Mouse (Mus musculus) adrenal gland, adult 2 months (tissue): ENCODE results near the gene Lsmem1. TPM values are rescaled to one million over a fixed set of nuclear protein-coding genes. Genes with fewer than 3 reads are reported as not detected.
"Not testable (repeated sequence)": the region's sequence is repeated elsewhere in the genome, so short reads cannot be mapped to it uniquely, and the experiment has no call there.

Source experiments
- DNase-seq: peaks from one replicate; pipeline ENCODE4 v3.0.0; 2021
- polyA plus RNA-seq: library from polyadenylated mRNA; depleted of rRNA; stranded (reverse); fragments of >200 nt; gene quantifications from 2 replicates; pipeline ENCODE4 v1.2.3, GENCODE M21; 2012
- total RNA-seq, 2 experiments: library from RNA; stranded (reverse); gene quantifications; 2 replicates each; pipeline ENCODE4 v1.2.3; 2021

Lsmem1 gene
- total and polyA plus RNA-seq, 3 experiments: 0.12 TPM; not detected in 2

DNA sequence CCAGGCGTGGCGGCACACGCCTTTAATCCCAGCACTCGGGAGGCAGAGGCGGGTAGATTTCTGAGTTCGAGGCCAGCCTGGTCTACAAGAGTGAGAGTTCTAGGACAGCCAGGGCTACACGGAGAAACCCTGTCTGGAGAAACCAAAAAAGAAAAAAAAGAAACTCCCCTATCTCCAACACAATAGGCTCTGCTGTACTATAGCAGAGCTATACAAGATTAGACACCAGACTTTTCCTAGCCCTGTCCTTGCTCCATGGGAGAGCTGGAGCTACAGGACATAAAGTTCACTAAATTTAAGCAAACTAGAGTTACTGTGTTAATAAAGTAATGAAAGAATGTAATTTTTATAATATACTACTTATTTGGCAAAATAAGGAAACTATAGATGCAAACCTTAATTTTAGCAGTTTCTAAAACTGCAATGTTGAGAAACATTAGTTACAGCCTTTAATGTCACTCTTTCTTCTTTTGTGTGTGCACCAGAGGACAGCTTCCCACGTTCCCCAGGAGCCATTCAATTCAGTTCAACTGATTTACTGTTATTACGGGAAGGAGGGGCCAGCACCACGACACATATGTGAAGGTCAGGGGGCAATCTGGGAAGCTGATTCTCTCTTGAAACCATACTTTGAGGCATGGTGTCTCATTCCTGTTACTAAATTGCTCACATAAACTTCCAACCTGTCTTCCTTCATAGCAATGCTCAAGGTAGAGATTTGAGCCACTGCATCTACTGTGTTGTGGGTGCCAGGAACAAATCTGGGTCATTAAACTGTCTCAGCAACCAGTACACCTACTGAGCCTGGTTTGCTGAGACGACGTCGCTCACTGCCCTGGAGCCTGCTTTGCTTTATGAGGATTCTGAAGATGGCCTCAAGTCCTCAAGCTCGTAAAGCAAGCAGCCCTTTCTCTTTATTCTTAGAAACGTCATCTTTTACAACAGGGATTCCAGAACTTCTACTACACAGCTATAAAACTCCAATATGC, 15.9 kb upstream of the Lsmem1 start:
- no peak for DNase-seq

- DNase-seq: no peak
Observed at GRCm38 (mm10) chr12:40209049-40209448, 9.8 kb upstream of the Lsmem1 start.

DNA sequence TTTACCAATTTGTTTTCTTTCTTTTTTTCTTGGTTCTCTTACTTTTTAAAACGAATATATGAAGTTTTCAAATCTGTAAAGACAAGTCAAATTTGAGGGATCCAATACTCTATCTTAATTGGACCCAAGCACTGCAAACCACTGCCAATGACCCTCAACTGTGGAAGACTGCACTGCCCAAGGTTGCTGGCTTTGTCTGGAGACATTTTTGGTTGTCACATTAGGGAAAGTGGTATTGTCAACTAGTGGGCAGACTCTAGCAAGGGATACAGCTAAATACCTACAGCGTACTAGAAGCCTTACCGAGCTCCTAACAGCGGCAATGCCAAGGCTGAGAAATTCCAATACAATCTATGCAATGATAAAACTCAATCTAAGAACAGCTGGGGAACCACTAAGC, 8.6 kb upstream of the Lsmem1 start:
- DNase-seq: no peak

DNA sequence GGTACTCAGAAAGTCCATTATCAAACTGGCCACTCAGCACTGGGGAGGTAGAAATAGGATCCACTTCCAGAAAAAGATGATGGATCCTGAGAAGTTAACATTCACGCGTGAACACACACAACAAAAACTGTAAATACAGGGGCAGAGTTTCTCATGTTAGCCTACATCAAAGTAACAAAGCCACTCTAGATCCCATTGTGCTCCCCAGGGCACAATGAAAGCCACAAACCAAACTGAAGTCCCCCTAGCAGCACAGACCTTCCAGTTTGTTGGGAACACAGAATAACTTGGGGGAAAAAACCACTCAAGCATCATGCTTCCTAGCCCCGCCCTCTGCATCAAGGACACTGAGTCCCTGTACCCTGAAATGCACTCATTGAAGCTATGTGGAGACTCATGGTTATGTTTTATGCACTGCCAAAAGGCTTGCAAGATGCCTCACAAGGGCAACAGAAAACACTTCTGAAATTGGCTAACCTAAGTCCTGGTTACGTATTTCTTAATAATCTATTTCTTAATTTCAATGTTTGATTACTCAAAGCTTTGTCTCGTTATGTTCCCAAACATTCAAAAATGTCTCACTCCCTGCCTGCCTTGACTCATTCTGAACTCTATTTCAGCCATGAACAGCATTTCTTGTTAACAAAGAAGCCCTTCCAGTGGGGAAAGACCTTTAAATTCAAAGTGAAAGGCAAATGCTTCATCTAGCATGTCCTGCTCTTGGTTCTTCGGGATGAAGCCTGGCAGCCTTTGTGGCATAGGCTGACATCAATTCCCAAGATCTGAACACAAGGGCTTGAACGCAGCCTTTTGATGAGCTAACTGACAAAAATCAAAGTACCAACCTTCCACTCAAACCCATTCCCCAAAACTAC, 3.1 kb upstream of the Lsmem1 start:
- peak; percentile 57 for DNase-seq

DNA sequence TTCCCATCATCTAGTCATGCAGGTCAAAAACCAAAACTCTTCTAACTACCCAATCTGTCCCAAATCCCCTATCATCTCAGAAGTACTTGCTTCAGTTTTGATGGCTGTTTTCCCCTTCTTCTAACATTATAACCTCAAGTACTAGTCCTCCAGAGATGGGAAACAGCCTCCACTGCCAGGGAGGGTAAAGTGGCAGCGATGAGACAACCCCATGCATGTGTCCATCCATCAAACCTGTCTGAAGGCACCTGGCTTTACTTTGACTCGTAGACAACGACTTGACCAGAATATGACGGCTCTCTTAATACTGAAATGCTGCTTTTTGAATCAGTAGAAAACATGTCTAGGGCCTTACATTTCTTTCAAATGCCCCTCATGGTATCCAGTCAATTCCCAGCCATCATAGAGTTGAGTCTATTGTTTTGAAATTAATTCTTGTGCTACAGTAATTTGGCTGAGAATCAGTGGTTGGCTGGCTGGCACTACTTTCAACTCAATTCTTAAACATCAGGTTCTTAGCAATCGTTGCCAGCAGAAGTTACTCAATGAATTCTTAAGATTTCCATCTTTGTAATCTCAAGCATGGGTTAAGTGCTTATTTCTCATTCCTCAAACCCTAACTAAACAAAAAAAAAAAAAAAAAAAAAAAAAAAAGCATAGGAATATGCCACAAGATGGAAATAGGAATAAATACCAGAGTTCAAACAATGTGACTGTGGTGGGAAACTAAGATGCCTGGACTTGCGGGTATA, 1.4 kb upstream of the Lsmem1 start:
- no peak for DNase-seq

GRCm38 (mm10) chr12:40199795-40200402, 609 bp upstream of the Lsmem1 start:
- peak; percentile 68 for DNase-seq

- no peak for DNase-seq
Observed at GRCm38 (mm10) chr12:40198427-40198826, 863 bp downstream of the Lsmem1 start.

DNA sequence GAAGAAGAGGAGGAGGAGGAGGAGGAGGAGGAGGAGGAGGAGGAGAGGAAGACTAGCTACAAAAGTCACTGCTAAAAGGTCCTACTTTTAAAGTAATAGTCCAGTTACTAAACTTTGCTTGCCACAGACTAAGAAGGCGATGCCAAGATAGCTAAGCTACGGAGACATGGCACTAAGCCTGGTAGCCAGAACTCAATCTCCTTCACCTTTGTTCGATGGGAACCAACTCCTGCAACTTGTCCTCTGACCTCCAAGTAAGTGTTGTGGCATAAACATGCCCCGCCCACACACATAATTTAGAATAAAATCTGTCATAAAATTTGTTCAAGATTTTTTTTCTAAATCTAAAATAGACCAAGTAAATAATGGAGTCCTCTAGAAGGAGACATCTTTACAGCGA, 1.3 kb downstream of the Lsmem1 start:
- DNase-seq: no peak

GRCm38 (mm10) chr12:40197511-40197910, 1.8 kb downstream of the Lsmem1 start:
- DNase-seq: no peak

GRCm38 (mm10) chr12:40185474-40185873, 13.8 kb downstream of the Lsmem1 start:
- no peak for DNase-seq

- DNase-seq: peak; percentile 23
Observed at GRCm38 (mm10) chr12:40177089-40177488, 22.2 kb downstream of the Lsmem1 start.

DNA sequence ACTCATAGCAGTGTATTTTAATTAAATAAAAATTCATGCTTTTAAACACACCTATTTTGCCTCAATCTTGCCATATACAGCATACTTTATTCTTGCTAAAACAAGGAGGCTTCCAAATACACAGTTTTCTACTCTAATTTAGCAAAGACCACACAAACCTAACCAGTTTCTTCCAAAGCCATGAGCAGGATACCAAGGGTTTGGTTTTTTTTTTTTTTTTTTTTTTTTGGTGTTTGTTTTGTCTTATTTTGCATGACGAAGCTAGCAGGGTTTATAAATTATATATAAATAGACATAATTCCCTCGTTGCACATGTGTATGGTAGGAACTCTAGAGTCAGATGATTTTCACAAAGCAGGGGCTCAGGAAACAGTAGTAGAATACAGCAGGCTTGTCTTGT, 23.1 kb downstream of the Lsmem1 start:
- DNase-seq: no peak

- DNase-seq: not testable (repeated sequence)
Observed at GRCm38 (mm10) chr12:40175171-40175570, 24.1 kb downstream of the Lsmem1 start.

- DNase-seq: no peak
Observed at GRCm38 (mm10) chr12:40171637-40172036, 27.7 kb downstream of the Lsmem1 start.

DNA sequence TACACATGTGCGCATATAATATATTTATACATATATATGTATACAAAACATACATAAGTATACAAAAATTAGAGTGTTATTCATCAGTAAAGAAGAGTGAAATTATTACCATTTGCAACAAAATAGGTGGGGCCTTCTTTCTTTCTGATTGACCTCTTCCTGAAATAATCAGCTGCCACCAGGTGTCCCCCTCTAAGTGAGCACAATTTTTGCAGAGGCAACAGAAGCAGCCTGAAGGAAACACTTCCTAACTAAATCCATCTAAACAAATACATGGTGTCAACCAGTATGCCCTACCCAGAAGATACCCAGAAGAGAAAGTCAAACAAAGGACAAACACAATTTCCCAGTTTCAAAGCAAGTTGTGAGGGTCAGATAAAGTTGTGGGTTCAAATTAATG, 29.6 kb downstream of the Lsmem1 start:
- DNase-seq: no peak

GRCm38 (mm10) chr12:40164621-40165020, 34.7 kb downstream of the Lsmem1 start:
- no peak for DNase-seq

DNA sequence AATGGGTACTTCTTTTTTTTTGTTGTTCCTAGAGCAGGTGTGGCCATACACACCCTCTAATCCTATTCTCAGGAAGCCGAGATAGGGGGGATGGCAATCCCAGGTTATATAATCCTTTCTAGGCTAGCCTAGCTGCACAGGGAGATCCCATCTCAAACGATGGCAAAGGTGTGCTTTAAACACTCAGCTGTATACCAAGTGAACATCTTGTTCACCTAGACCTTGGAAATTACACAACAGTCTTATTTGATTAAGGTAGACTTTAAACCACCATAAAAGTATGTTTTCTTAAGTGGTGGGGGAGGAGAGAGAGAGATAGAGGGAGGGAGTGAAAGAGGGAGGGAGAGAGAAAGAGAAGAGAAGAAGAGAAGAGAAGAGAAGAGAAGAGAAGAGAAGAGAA, 38.5 kb downstream of the Lsmem1 start:
- no peak for DNase-seq

GRCm38 (mm10) chr12:40154188-40154587, 45.1 kb downstream of the Lsmem1 start:
- DNase-seq: no peak

DNA sequence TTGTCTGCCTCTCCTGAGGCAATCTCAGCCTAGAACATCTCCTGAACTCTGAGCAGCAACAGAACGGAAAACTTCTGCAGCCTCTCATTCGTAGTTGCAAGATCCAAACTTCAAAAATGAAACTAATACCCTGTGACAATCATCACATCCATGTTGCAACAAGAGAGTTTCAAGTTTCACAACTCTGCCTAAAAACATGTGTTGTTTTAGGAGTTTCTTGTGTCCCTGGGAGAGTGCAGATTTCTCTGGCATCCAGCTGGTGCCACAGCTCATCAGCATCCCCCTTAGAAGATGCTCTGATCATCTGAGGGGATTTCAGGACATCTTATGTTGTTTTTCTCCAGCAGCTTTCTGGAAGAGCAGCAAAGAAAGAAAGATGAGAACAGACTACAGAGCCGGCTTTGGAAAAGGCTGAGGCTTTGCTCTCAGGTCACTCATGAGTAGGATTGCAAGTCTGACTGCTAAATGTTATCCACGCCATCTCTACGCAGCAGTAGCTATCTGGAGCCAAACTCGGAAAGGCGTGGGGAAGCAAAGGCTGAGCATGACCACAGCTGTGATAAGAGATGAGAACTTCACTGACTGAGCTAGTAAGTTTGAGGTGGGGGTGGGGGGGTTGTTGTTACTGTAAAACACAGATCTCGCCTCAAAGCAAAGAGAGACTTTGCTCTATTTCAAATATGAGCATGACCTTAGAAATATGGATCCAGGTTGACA, 46.8 kb downstream of the Lsmem1 start:
- DNase-seq: no peak

DNA sequence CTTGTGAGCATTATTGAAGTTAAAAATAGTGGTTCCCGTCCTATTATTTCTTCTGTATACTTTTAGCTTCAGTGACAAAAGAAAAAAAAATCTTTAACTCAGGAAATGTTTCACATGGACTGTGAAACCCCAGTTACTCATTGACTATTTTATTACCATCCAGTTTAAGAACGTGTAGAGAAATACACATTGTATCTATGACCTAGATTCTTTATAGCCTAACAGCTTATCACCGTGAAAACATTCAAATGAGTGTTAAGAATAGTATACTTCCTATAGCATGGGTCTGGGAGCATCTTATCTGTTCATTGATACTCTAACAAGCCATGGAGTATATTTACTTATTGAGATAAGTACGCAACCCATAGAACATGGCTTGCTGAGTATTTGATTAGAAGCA, 52.0 kb downstream of the Lsmem1 start:
- DNase-seq: no peak

GRCm38 (mm10) chr12:40146510-40146909, 52.8 kb downstream of the Lsmem1 start:
- DNase-seq: peak; percentile 21
